Mouse (Mus musculus): ENCODE data around the gene Gng8. TPM values are rescaled to one million over a fixed set of nuclear protein-coding genes. Genes with fewer than 3 reads are reported as not detected.
A peak's percentile ranks its signal among the peaks of the same experiment; 100 is the strongest.

Gene Gng8
- total and polyA plus RNA-seq, 2 experiments = 0.26 TPM; not detected in 1

GRCm38 (mm10) chr7:16873392-16873791, 18.2 kb upstream of the Gng8 start:
- WGBS = 92% methylated on average over 4 of the region's 4 CpGs
- Histone ChIP-seq H3K36me3 (ENCODE audit: control insufficient read depth, insufficient read depth, low read length) (peaks cover 3% of the 10 kb centered on the region; the same call in 1 of the 2 replicates), H3K27ac (replicated peaks; ENCODE audit: insufficient read depth, low read depth, low read length) (no peak overlapping the region), H3K4me3 (ENCODE audit: insufficient read depth, low read depth, low read length) (no peak overlapping the region), H3K27me3 (ENCODE audit: control insufficient read depth, insufficient read depth, low read length) (peaks cover 4% of the 10 kb centered on the region; the same call in 1 of the 2 replicates), H3K4me1 (ENCODE audit: control insufficient read depth, insufficient read depth, low read length) (no peaks in the 10 kb centered on the region; the same call in 1 of the 2 replicates), H3K9ac (ENCODE audit: low read depth, low read length) (no peak overlapping the region), H3K79me2 (ENCODE audit: control insufficient read depth, insufficient read depth, low read length) (no peaks in the 10 kb centered on the region)
- DNase-seq (ENCODE audit: extremely low read depth, low read depth, low spot score) = no peak
- TF ChIP-seq CTCF (IDR thresholded peaks at IDR 0.05; ENCODE audit: low read depth, low read length) = no peak
- TF ChIP-seq POLR2A (IDR thresholded peaks at IDR 0.05; ENCODE audit: extremely low read depth, insufficient read depth, low read length) = no peak

- 1% methylated on average over 17 of the region's 17 CpGs for WGBS
- Histone ChIP-seq H3K9ac (ENCODE audit: low read depth, low read length) (no peak overlapping the region), H3K36me3 (ENCODE audit: control insufficient read depth, insufficient read depth, low read length) (peaks cover 3% of the 10 kb centered on the region; the same call in 1 of the 2 replicates), H3K27me3 (ENCODE audit: control insufficient read depth, insufficient read depth, low read length) (peaks cover 4% of the 10 kb centered on the region; the same call in 1 of the 2 replicates), H3K4me3 (ENCODE audit: insufficient read depth, low read depth, low read length) (no peak overlapping the region), H3K4me1 (ENCODE audit: control insufficient read depth, insufficient read depth, low read length) (no peaks in the 10 kb centered on the region; the same call in 1 of the 2 replicates), H3K79me2 (ENCODE audit: control insufficient read depth, insufficient read depth, low read length) (no peaks in the 10 kb centered on the region), H3K27ac (replicated peaks; ENCODE audit: insufficient read depth, low read depth, low read length) (peak overlapping the region; percentile 31; the same call in 1 of the 2 replicates)
- peak; percentile 63 for DNase-seq (ENCODE audit: extremely low read depth, low read depth, low spot score)
- TF ChIP-seq POLR2A (IDR thresholded peaks at IDR 0.05; ENCODE audit: extremely low read depth, insufficient read depth, low read length) = no peak
- TF ChIP-seq CTCF (IDR thresholded peaks at IDR 0.05; ENCODE audit: low read depth, low read length) = peak; percentile 96
These were observed 17.4 kb upstream of the Gng8 start for GRCm38 (mm10) chr7:16874190-16874589.

- H3K27me3 ChIP-seq (ENCODE audit: control insufficient read depth, insufficient read depth, low read length) = peaks cover 4% of the 10 kb centered on the region; the same call in 1 of the 2 replicates
- no peaks in the 10 kb centered on the region for H3K79me2 ChIP-seq (ENCODE audit: control insufficient read depth, insufficient read depth, low read length)
- H3K9ac ChIP-seq (ENCODE audit: low read depth, low read length) = no peak overlapping the region
- H3K4me3 ChIP-seq (ENCODE audit: insufficient read depth, low read depth, low read length) = peak overlapping the region; percentile 18
- peaks cover 3% of the 10 kb centered on the region; the same call in 1 of the 2 replicates for H3K36me3 ChIP-seq (ENCODE audit: control insufficient read depth, insufficient read depth, low read length)
- under 1% methylated on average over 33 of the region's 33 CpGs for WGBS
- DNase-seq (ENCODE audit: extremely low read depth, low read depth, low spot score) = peak; percentile 96
- peak overlapping the region; percentile 31; the same call in 1 of the 2 replicates for H3K27ac ChIP-seq (replicated peaks; ENCODE audit: insufficient read depth, low read depth, low read length)
- TF ChIP-seq POLR2A (IDR thresholded peaks at IDR 0.05; ENCODE audit: extremely low read depth, insufficient read depth, low read length) (no peak), CTCF (IDR thresholded peaks at IDR 0.05; ENCODE audit: low read depth, low read length) (peak; percentile 28; the same call in 1 of the 2 replicates)
- no peaks in the 10 kb centered on the region; the same call in 1 of the 2 replicates for H3K4me1 ChIP-seq (ENCODE audit: control insufficient read depth, insufficient read depth, low read length)
These were observed 16.8 kb upstream of the Gng8 start for GRCm38 (mm10) chr7:16874756-16875309.

GRCm38 (mm10) chr7:16875310-16875325, 16.5 kb upstream of the Gng8 start, which contains the start of gene Dact3:
Gene Dact3 (plus strand): TSS chr7:16875317.
- TF ChIP-seq POLR2A (IDR thresholded peaks at IDR 0.05; ENCODE audit: extremely low read depth, insufficient read depth, low read length) (no peak), CTCF (IDR thresholded peaks at IDR 0.05; ENCODE audit: low read depth, low read length) (no peak)
- peak within 1 kb of the TSS; percentile 31; the same call in 1 of the 2 replicates for H3K27ac ChIP-seq (replicated peaks; ENCODE audit: insufficient read depth, low read depth, low read length)
- H3K9ac ChIP-seq (ENCODE audit: low read depth, low read length) = peak within 1 kb of the TSS; percentile 68
- peaks cover 4% of the 10 kb centered on the region; the same call in 1 of the 2 replicates for H3K27me3 ChIP-seq (ENCODE audit: control insufficient read depth, insufficient read depth, low read length)
- peaks cover 1% of the 10 kb centered on the region; the same call in 1 of the 2 replicates for H3K36me3 ChIP-seq (ENCODE audit: control insufficient read depth, insufficient read depth, low read length)
- 13% methylated on average over 1 of the region's 1 CpGs for WGBS
- no peaks in the 10 kb centered on the region for H3K79me2 ChIP-seq (ENCODE audit: control insufficient read depth, insufficient read depth, low read length)
- DNase-seq (ENCODE audit: extremely low read depth, low read depth, low spot score) = no peak
- H3K4me1 ChIP-seq (ENCODE audit: control insufficient read depth, insufficient read depth, low read length) = no peaks in the 10 kb centered on the region; the same call in 1 of the 2 replicates
- peak within 1 kb of the TSS; percentile 60 for H3K4me3 ChIP-seq (ENCODE audit: insufficient read depth, low read depth, low read length)

GRCm38 (mm10) chr7:16875326-16875725, 16.3 kb upstream of the Gng8 start:
- no peaks in the 10 kb centered on the region; the same call in 1 of the 2 replicates for H3K4me1 ChIP-seq (ENCODE audit: control insufficient read depth, insufficient read depth, low read length)
- no peak for DNase-seq (ENCODE audit: extremely low read depth, low read depth, low spot score)
- no peaks in the 10 kb centered on the region for H3K79me2 ChIP-seq (ENCODE audit: control insufficient read depth, insufficient read depth, low read length)
- under 1% methylated on average over 42 of the region's 42 CpGs for WGBS
- no peaks in the 10 kb centered on the region for H3K36me3 ChIP-seq (ENCODE audit: control insufficient read depth, insufficient read depth, low read length)
- peak overlapping the region; percentile 60 for H3K4me3 ChIP-seq (ENCODE audit: insufficient read depth, low read depth, low read length)
- no peak overlapping the region for H3K27ac ChIP-seq (replicated peaks; ENCODE audit: insufficient read depth, low read depth, low read length)
- no peak for TF ChIP-seq POLR2A (IDR thresholded peaks at IDR 0.05; ENCODE audit: extremely low read depth, insufficient read depth, low read length)
- TF ChIP-seq CTCF (IDR thresholded peaks at IDR 0.05; ENCODE audit: low read depth, low read length) = no peak
- peaks cover 4% of the 10 kb centered on the region; the same call in 1 of the 2 replicates for H3K27me3 ChIP-seq (ENCODE audit: control insufficient read depth, insufficient read depth, low read length)
- peak overlapping the region; percentile 68 for H3K9ac ChIP-seq (ENCODE audit: low read depth, low read length)

DNA sequence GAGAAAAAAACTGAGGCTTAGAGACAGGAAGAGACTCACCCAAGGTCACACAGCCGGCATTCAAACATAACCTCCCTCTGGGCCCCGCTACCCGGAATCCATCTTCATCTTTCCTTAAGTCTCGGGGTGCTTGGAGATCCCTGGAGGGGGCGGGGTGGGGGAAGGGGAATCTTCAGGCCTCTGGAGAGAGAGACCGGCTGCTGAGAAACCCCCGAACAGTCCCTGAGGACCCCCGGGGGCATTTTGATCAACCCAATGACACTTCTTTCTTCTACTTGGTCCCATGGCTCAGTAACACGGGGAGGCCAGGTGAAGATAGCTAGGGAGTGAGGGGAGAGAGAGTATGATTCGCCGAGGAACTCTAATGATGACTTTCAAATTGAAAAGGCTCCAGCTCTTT, 15.6 kb upstream of the Gng8 start:
- Histone ChIP-seq H3K4me1 (ENCODE audit: control insufficient read depth, insufficient read depth, low read length) (no peaks in the 10 kb centered on the region; the same call in 1 of the 2 replicates), H3K9ac (ENCODE audit: low read depth, low read length) (no peak overlapping the region), H3K79me2 (ENCODE audit: control insufficient read depth, insufficient read depth, low read length) (no peaks in the 10 kb centered on the region), H3K27ac (replicated peaks; ENCODE audit: insufficient read depth, low read depth, low read length) (no peak overlapping the region), H3K36me3 (ENCODE audit: control insufficient read depth, insufficient read depth, low read length) (no peaks in the 10 kb centered on the region), H3K4me3 (ENCODE audit: insufficient read depth, low read depth, low read length) (no peak overlapping the region), H3K27me3 (ENCODE audit: control insufficient read depth, insufficient read depth, low read length) (peaks cover 4% of the 10 kb centered on the region; the same call in 1 of the 2 replicates)
- 33% methylated on average over 11 of the region's 11 CpGs for WGBS
- DNase-seq (ENCODE audit: extremely low read depth, low read depth, low spot score) = no peak
- TF ChIP-seq POLR2A (IDR thresholded peaks at IDR 0.05; ENCODE audit: extremely low read depth, insufficient read depth, low read length) = no peak

Data from liver, adult 2 months (tissue).